Mouse (Mus musculus) heart, postnatal 0 days (tissue): ENCODE data around the gene Dlg4.
"Not testable (repeated sequence)": the region's sequence is repeated elsewhere in the genome, so short reads cannot be mapped to it uniquely, and the experiment has no call there.

Experiments
- CTCF ChIP-seq: IDR thresholded peaks from 2 replicates; pipeline ENCODE4 v1.5.1; 2016; ENCODE audit warnings: antibody characterized with exemption, control low read depth, low read depth
- EP300 ChIP-seq: IDR thresholded peaks from 2 replicates; pipeline ENCODE4 v1.6.1; 2016; ENCODE audit warnings: antibody characterized with exemption, low read depth

DNA sequence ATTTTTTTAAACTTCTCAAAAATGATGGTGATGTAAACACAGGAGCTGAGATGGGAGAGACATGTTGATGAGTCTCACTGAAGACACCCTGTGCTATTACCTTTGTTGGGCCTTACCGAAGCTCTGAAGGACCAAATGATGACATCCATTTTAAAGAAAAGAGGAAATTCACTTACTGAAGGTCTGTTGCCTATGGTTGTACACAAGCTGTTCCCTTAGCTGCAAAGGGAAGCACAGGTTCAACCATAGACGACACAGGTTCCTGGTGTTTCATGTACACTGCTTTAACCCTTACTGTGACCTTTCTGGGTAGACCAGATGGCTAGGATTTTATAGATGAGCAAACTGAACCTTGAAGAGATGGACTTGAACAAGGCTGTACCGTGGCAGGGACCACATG lies 53.9 kb downstream of the Dlg4 start:
- not testable (repeated sequence) for TF ChIP-seq CTCF, EP300
